Mouse (Mus musculus): ENCODE measurements around the gene Bdnf.

GRCm38 (mm10) chr2:109675973-109676617 is 1.6 kb downstream of the Bdnf start:
- TF ChIP-seq POLR2A (IDR thresholded peaks at IDR 0.05; ENCODE audit: insufficient read depth, low read length), result no peak
- TF ChIP-seq CTCF (IDR thresholded peaks at IDR 0.05; ENCODE audit: low read depth, low read length), result no peak
- no peak for TF ChIP-seq EP300 (IDR thresholded peaks at IDR 0.05; ENCODE audit: insufficient read depth, low read depth, low read length)
